31 mouse cellular contexts compared by ENCODE assay signal in the genomic region with DNA sequence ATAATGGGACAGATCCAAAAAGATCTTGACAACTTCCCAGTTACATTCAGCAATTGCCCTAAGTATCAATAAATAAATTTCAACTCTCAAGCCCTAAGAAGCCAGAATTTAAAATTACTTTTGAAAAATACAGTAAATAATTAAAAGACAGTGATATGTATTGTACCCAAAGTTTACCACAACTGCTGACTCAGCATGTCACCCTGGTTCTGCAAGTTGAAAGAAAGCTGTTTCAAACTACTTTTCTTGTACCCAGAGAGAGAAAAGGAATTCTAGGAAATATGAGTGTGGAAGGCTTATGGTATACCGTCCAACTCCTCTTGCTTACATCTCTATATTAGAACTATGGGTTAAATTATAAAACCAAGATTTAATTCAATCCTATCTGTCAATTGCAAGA.
"Had no signal": no experiment of that assay in that cellular context is flagged by ENCODE, and none has a peak within 500 bp of the region (broad histone marks: within the 10 kb centered on the region; RNA-seq: fewer than 3 reads in every experiment).

No protein-coding gene starts in this region.

- H3K27ac ChIP-seq: limb, embryonic 10.5 days; limb, embryonic 12.5 days; limb, embryonic 13.5 days; limb, embryonic 15.5 days; liver, embryonic 12.5 days; liver, embryonic 13.5 days; liver, embryonic 14.5 days; liver, embryonic 15.5 days; lung, embryonic 15.5 days; macrophage; midbrain, embryonic 10.5 days; midbrain, embryonic 12.5 days; midbrain, embryonic 13.5 days; midbrain, embryonic 15.5 days had no signal

- H3K27me3 ChIP-seq: limb, embryonic 12.5 days; limb, embryonic 13.5 days; limb, embryonic 15.5 days; liver, embryonic 12.5 days; liver, embryonic 13.5 days; liver, embryonic 15.5 days; lung, embryonic 15.5 days; megakaryocyte, embryonic 14.5 days; midbrain, embryonic 13.5 days; midbrain, embryonic 15.5 days had no signal

- H3K36me3 ChIP-seq: limb, embryonic 10.5 days; limb, embryonic 12.5 days; limb, embryonic 13.5 days; limb, embryonic 15.5 days; liver, embryonic 12.5 days; liver, embryonic 13.5 days; liver, embryonic 15.5 days; lung, embryonic 15.5 days; midbrain, embryonic 10.5 days; midbrain, embryonic 12.5 days; midbrain, embryonic 13.5 days; midbrain, embryonic 15.5 days had no signal

- DNase-seq: left cerebral cortex, postnatal 4 days; liver; liver, embryonic 13.5 days; liver, postnatal 0 days; lung, adult 18-20 months; lung, adult 2 months; lung, embryonic 14.5 days; lung, postnatal 10 days; lung, postnatal 14 days; lung, postnatal 36 days; lung, postnatal 4 days; midbrain, embryonic 14.5 days had no signal

- ATAC-seq: liver, embryonic 12.5 days; liver, postnatal 0 days; lung, postnatal 0 days; midbrain, embryonic 13.5 days; midbrain, embryonic 15.5 days; midbrain, embryonic 16.5 days had no signal

- H3K4me2 ChIP-seq: limb, embryonic 12.5 days; limb, embryonic 13.5 days; limb, embryonic 15.5 days; liver, embryonic 11.5 days; liver, embryonic 12.5 days; liver, embryonic 13.5 days; liver, embryonic 15.5 days; lung, embryonic 14.5 days; lung, embryonic 15.5 days; midbrain, embryonic 11.5 days; midbrain, embryonic 12.5 days; midbrain, embryonic 13.5 days; midbrain, embryonic 15.5 days had no signal

- H3K9me3 ChIP-seq: limb, embryonic 10.5 days; limb, embryonic 12.5 days; limb, embryonic 13.5 days; limb, embryonic 15.5 days; liver, embryonic 12.5 days; liver, embryonic 13.5 days; liver, embryonic 15.5 days; lung, embryonic 15.5 days; midbrain, embryonic 10.5 days; midbrain, embryonic 12.5 days; midbrain, embryonic 13.5 days; midbrain, embryonic 15.5 days had no signal

- H3K4me3 ChIP-seq: limb, embryonic 10.5 days; limb, embryonic 12.5 days; limb, embryonic 13.5 days; limb, embryonic 15.5 days; liver, embryonic 12.5 days; liver, embryonic 13.5 days; liver, embryonic 15.5 days; lung, embryonic 15.5 days; megakaryocyte, embryonic 14.5 days; midbrain, embryonic 10.5 days; midbrain, embryonic 12.5 days; midbrain, embryonic 13.5 days; midbrain, embryonic 15.5 days; myocyte had no signal

- H3K4me1 ChIP-seq: liver, embryonic 12.5 days; liver, embryonic 13.5 days; liver, embryonic 15.5 days; megakaryocyte, embryonic 14.5 days had no signal

- H3K9ac ChIP-seq: limb, embryonic 12.5 days; limb, embryonic 13.5 days; limb, embryonic 15.5 days; liver, embryonic 12.5 days; liver, embryonic 13.5 days; liver, embryonic 14.5 days; liver, embryonic 15.5 days; liver, postnatal 0 days; lung, embryonic 14.5 days; lung, embryonic 15.5 days; midbrain, embryonic 12.5 days; midbrain, embryonic 13.5 days; midbrain, embryonic 15.5 days had no signal
